Mouse (Mus musculus) leukemia stem cell, adult 10-12 weeks (primary cell): ENCODE results near the gene Ccnt1. TPM values are rescaled to one million over a fixed set of nuclear protein-coding genes. Genes with fewer than 3 reads are reported as not detected.

Experiments used
- polyA plus RNA-seq: library from polyadenylated mRNA; stranded (reverse); fragments of >175 nt; gene quantifications from 2 replicates; pipeline ENCODE4 v1.2.3, GENCODE M21; 2012; ENCODE audit warnings: low replicate concordance

The Ccnt1 gene
- polyA plus RNA-seq = 3.5 and 6.5 TPM in 2 replicates

DNA sequence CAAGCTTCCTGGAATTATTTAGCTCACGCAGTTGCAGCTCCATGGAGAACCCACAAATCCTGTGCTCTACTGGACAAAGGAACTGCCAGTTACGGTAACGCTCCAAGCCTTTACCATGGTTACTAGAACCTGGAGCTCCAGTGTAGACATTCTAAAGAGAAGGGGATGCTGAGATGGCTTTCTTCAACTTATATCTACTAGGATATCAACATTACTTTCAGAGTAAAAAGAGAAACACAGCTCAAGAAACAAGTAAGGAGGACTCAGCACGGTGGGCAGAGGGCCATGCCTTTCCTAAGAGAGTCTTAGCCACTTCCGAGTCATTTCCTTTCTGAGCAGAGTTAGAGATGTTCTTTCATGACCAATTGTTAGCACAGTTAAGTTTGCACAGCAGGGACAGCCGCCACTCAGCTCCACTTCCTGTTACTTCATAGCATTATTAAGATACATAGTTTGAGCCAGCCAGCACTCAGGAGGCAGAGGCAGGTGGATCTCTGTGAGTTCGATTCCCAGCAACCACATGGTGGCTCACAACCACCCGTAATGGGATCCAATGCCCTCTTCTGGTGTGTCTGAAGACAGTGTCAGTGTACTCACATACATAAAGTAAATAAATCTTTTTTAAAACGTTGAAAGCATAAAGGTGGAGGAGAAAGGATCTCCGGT, at the start of gene Ccnt1, which contains the start of gene 4930415O20Rik:
Gene Ccnt1, minus strand, starts transcription at position 51 of the 666 bp plus-strand sequence.
Gene 4930415O20Rik, plus strand, starts transcription at position 132 of the 666 bp plus-strand sequence.

DNA sequence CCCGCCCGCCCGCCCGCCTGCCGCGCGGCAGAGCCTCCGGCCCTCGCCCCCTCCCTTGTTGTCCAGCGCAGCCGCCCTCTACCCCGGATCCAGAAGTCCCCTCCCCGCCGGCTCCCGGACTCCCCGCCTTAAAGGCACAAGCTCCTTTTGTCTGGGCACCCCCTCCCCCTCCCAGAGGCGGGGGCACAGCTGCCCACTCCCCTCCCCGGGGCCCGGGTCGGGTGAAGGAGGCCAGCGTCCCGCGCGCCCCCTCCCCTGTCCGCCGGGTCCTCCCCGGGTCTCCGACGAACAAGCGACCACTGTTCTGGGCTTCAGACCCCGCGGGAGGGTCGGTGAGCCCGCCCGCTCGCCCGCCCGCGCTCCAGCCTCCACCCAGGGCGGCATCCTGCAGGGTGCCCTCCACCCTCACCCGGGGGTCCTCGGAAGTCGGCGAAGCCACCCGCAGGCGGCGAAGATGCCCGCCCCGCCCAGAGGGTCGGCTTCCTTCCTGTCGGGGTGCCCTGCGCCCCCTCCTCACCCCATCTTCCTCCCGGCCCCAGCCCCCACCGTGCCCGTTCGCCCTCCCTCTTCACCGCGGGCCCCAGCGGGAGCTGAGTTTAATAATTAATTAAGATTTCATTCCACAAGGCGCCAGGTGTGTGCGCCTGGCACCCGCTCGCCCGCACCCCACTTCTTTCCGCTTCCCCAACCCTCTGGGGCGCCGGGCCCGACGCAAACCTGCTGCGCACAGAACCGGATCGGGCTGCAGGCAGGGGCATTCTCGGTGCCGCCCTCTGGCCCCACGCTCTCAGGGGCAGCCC, 38.8 kb upstream of the Ccnt1 start, which contains the start of gene Adcy6:
Gene Adcy6, minus strand, starts transcription at position 746 of the 800 bp plus-strand sequence.

GRCm38 (mm10) chr15:98533881-98534627, 36.7 kb downstream of the Ccnt1 start, which contains the start of gene Kansl2:
Gene Kansl2, minus strand, starts transcription at chr15:98534264.

DNA sequence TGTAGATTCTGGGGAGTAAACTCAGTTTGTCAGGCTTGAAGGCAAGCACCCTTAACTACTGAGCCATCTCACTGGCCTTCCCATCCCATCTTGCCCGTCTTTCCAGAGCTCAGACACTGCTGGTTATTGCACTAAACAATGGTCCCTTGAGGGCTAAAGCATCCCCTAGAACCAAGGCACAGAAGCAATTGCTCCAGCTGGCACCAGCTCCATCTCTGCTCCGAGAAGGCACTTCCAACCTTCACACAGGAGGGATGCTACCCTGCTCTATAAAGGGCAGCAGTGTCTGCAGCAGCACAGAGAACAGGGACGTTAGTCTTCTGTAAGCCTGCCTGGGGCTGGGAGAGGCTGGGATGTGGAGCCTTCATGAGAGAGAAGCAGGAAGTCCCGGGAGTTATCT, 78.6 kb downstream of the Ccnt1 start, which contains the start of gene Olfr279:
Gene Olfr279, plus strand, starts transcription at position 301 of the 400 bp plus-strand sequence.

Other genes with a start within 250 kb of the Ccnt1 start
- not detected in 2 replicates for gene Olfr284, start 229.9 kb downstream of the Ccnt1 start, polyA plus RNA-seq
- gene Olfr283, start 190.0 kb downstream of the Ccnt1 start, polyA plus RNA-seq = 0.09 TPM in 1 of 2 replicates, not detected in the other
- gene Olfr282, start 139.7 kb downstream of the Ccnt1 start, polyA plus RNA-seq = not detected in 2 replicates
- gene Olfr281, start 118.3 kb downstream of the Ccnt1 start, polyA plus RNA-seq = not detected in 2 replicates
- 0.08 TPM in 1 of 2 replicates, not detected in the other for gene OR5BS1P, start 101.0 kb downstream of the Ccnt1 start, polyA plus RNA-seq
- not detected in 2 replicates for gene Lalba, start 88.2 kb downstream of the Ccnt1 start, polyA plus RNA-seq
- gene Olfr279, start 78.5 kb downstream of the Ccnt1 start, polyA plus RNA-seq = 0.26 TPM in 1 of 2 replicates, not detected in the other
- gene Kansl2, start 36.7 kb downstream of the Ccnt1 start, polyA plus RNA-seq = 15.3 and 23.6 TPM in 2 replicates
- gene 4930415O20Rik, start 81 bp upstream of the Ccnt1 start, polyA plus RNA-seq = not detected in 2 replicates
- gene Adcy6, start 39.2 kb upstream of the Ccnt1 start, polyA plus RNA-seq = 28.3 and 35.6 TPM in 2 replicates
- 2.2 and 5.7 TPM in 2 replicates for gene Cacnb3, start 59.9 kb upstream of the Ccnt1 start, polyA plus RNA-seq
- 83.8 and 103 TPM in 2 replicates for gene Ddx23, start 92.0 kb upstream of the Ccnt1 start, polyA plus RNA-seq
- 0.23 and 0.60 TPM in 2 replicates for gene Rnd1, start 106.5 kb upstream of the Ccnt1 start, polyA plus RNA-seq
- not detected in 2 replicates for gene Ccdc65, start 137.3 kb upstream of the Ccnt1 start, polyA plus RNA-seq
- gene Fkbp11, start 157.3 kb upstream of the Ccnt1 start, polyA plus RNA-seq = 2.6 and 5.6 TPM in 2 replicates
- 11.6 and 18.3 TPM in 2 replicates for gene Arf3, start 192.3 kb upstream of the Ccnt1 start, polyA plus RNA-seq
- 0.13 TPM in 1 of 2 replicates, not detected in the other for gene Wnt10b, start 207.2 kb upstream of the Ccnt1 start, polyA plus RNA-seq
- 0.28 TPM in 1 of 2 replicates, not detected in the other for gene Wnt1, start 218.9 kb upstream of the Ccnt1 start, polyA plus RNA-seq
- 0.32 and 0.66 TPM in 2 replicates for gene Ddn, start 238.6 kb upstream of the Ccnt1 start, polyA plus RNA-seq